Mouse (Mus musculus) liver, embryonic 12.5 days (tissue): Measurements from ENCODE around the gene Rb1. TPM values are rescaled to one million over a fixed set of nuclear protein-coding genes. Genes with fewer than 3 reads are reported as not detected.

Experiments
- ATAC-seq: fragments of 200-750 bp; cut with Nextera tagmentation; 2 replicates; pipeline ENCODE4 v1.8.0; 2017; ENCODE audit warnings: moderate number of reproducible peaks, mild to moderate bottlenecking, moderate library complexity
- H3K27ac ChIP-seq: fragments of 300-500 bp; sonication (generic); 2 replicates; pipeline ENCODE4 v1.5.1; 2016; ENCODE audit warnings: mild to moderate bottlenecking
- H3K27me3 ChIP-seq: fragments of 300-500 bp; sonication (generic); replicated peaks from 2 replicates; pipeline ENCODE4 v1.6.1; 2016; ENCODE audit warnings: mild to moderate bottlenecking, moderate library complexity
- H3K36me3 ChIP-seq: fragments of 300-500 bp; sonication (generic); 2 replicates; pipeline ENCODE4 v1.6.1; 2016; ENCODE audit warnings: mild to moderate bottlenecking, moderate library complexity
- H3K4me1 ChIP-seq: fragments of 300-500 bp; sonication (generic); 2 replicates; pipeline ENCODE4 v1.6.1; 2016
- H3K4me2 ChIP-seq: fragments of 300-500 bp; sonication (generic); 2 replicates; pipeline ENCODE4 v1.6.1; 2016; ENCODE audit warnings: mild to moderate bottlenecking, moderate library complexity
- H3K4me3 ChIP-seq: fragments of 300-500 bp; sonication (generic); 2 replicates; pipeline ENCODE4 v1.5.1; 2016; ENCODE audit warnings: mild to moderate bottlenecking, moderate library complexity
- H3K9ac ChIP-seq: fragments of 300-500 bp; sonication (generic); 2 replicates; pipeline ENCODE4 v1.6.1; 2016; ENCODE audit warnings: mild to moderate bottlenecking, moderate library complexity
- H3K9me3 ChIP-seq: fragments of 300-500 bp; sonication (generic); replicated peaks from 2 replicates; pipeline ENCODE4 v1.6.1; 2016; ENCODE audit warnings: mild to moderate bottlenecking, moderate library complexity
- WGBS: fragments of 180-500 bp; shearing (Covaris S2); methylation state at CpG from one replicate; pipeline ENCODE4 v1.1.7; 2016; ENCODE audit not compliant: insufficient replicate concordance; 5-methylcytosine and 5-hydroxymethylcytosine counted together
- polyA plus RNA-seq: library from polyadenylated mRNA; unstranded; fragments of >200 nt; fragmentation: Nextera tagmentation; extraction: Ambion mirVana; gene quantifications from 2 replicates; pipeline ENCODE4 v1.2.1, GENCODE M21; 2016

The Rb1 gene
- polyA plus RNA-seq, 1 experiment from 2014 or later, result 30.1 TPM

DNA sequence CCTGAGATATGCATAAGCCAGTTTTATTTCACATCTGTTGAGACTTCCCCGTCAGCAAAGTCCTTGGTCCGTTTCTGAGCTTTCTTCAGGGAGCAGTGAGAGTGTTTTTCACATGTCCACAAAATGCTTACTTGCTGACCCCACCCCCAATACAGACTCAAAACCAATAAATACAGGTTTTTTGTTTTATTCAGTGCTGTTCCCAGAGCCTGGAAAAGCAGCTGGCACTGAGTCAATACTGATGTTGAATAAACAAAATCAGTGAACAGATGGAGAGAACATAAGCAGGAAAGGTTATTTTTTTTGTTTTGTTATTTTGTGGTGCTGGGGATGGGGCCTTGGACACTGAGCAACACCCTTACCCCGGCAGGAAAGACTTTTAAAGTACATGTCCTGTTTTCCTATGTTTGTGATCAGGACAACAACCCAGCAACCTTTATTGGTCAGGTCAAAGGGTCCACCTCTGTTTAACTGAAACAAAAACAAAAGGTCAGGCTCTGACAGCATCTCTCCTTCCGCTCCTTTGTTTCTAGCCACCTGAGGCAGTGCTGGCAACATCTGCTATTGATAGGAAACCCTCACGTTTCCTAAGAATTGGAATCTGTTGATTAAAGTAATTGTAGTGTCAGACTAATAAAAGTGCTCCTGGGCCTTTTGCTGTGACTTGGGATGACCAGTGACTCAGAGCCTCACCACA lies 94.2 kb downstream of the Rb1 start:
- H3K9me3 ChIP-seq, result no peaks in the 10 kb centered on the region
- no peak overlapping the region for H3K9ac ChIP-seq
- no peak for ATAC-seq
- peaks cover 17% of the 10 kb centered on the region for H3K36me3 ChIP-seq
- H3K27ac ChIP-seq, result no peak overlapping the region
- peaks cover 21% of the 10 kb centered on the region for H3K4me1 ChIP-seq
- no peaks in the 10 kb centered on the region for H3K27me3 ChIP-seq
- WGBS, result 63% methylated on average over 5 of the region's 5 CpGs
- H3K4me3 ChIP-seq, result no peak overlapping the region
- H3K4me2 ChIP-seq, result no peak overlapping the region

DNA sequence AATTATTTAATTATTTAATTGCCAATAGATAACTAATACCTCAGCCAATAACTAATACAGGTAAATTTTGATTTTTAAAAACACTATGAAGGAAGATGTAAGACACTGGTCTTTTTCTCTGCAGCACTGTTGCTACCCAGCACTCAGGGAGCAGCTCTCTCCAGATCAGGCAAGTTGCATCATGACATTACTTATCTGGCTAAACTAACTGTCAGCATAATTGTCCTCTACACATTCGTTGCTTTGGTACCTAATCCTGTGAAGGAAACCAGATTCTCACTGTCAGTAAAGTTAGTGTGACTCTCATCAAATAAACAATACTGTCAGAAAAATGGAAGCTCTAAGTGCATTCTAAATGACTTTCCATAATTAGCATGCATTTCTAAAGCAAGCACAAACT lies 98.8 kb downstream of the Rb1 start:
- H3K4me3 ChIP-seq, result no peak overlapping the region
- peaks cover 14% of the 10 kb centered on the region for H3K36me3 ChIP-seq
- H3K9ac ChIP-seq, result no peak overlapping the region
- no peak overlapping the region for H3K4me2 ChIP-seq
- no peaks in the 10 kb centered on the region for H3K9me3 ChIP-seq
- ATAC-seq, result no peak
- H3K27ac ChIP-seq, result no peak overlapping the region
- H3K4me1 ChIP-seq, result peaks cover 3% of the 10 kb centered on the region; the same call in 1 of the 2 replicates
- WGBS, result 14% methylated on average over 1 of the region's 1 CpGs
- no peaks in the 10 kb centered on the region for H3K27me3 ChIP-seq

- Histone ChIP-seq H3K36me3 (peaks cover 14% of the 10 kb centered on the region), H3K4me1 (no peaks in the 10 kb centered on the region; the same call in 1 of the 2 replicates), H3K9me3 (no peaks in the 10 kb centered on the region), H3K27me3 (no peaks in the 10 kb centered on the region), H3K9ac (no peak overlapping the region), H3K4me2 (no peak overlapping the region), H3K4me3 (no peak overlapping the region), H3K27ac (no peak overlapping the region)
- WGBS, result 73% methylated on average over 3 of the region's 3 CpGs
- no peak for ATAC-seq
These were observed 99.3 kb downstream of the Rb1 start for GRCm38 (mm10) chr14:73226346-73226745.

GRCm38 (mm10) chr14:73222316-73222970 lies 103.2 kb downstream of the Rb1 start:
- no peak for ATAC-seq
- Histone ChIP-seq H3K4me2 (no peak overlapping the region), H3K36me3 (no peaks in the 10 kb centered on the region), H3K9ac (no peak overlapping the region), H3K9me3 (no peaks in the 10 kb centered on the region), H3K4me1 (no peaks in the 10 kb centered on the region; the same call in 1 of the 2 replicates), H3K4me3 (no peak overlapping the region), H3K27me3 (no peaks in the 10 kb centered on the region), H3K27ac (no peak overlapping the region)
- 68% methylated on average over 9 of the region's 9 CpGs for WGBS

DNA sequence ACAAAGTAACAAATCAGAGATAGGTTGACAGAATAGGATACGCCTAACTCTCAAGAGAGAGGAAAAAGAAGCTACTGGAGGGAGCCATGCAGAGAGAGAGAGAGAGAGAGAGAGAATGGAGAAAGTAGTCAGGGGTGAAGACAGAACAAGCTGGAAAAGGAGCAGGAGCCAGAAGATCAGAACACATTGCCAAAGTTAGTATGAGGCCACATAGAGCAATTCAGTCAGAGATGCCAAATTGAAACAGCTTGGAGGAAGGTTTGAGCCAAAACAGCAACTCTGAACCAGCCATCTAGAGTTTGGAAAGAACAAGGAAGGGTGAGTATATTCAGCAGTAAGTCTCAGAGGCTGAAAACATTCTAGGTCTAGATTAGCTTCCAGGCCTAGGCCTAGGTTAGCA lies 108.6 kb downstream of the Rb1 start:
- no peak for ATAC-seq
- no peaks in the 10 kb centered on the region for H3K9me3 ChIP-seq
- H3K36me3 ChIP-seq, result peaks cover 42% of the 10 kb centered on the region
- H3K4me3 ChIP-seq, result no peak overlapping the region
- H3K9ac ChIP-seq, result no peak overlapping the region
- WGBS, result 78% methylated on average over 1 of the region's 1 CpGs
- no peaks in the 10 kb centered on the region for H3K4me1 ChIP-seq
- no peak overlapping the region for H3K27ac ChIP-seq
- H3K27me3 ChIP-seq, result no peaks in the 10 kb centered on the region
- no peak overlapping the region for H3K4me2 ChIP-seq

GRCm38 (mm10) chr14:73211477-73211876 lies 114.1 kb downstream of the Rb1 start:
- H3K9me3 ChIP-seq, result no peaks in the 10 kb centered on the region
- peaks cover 60% of the 10 kb centered on the region for H3K36me3 ChIP-seq
- no peak overlapping the region for H3K4me2 ChIP-seq
- H3K27me3 ChIP-seq, result no peaks in the 10 kb centered on the region
- no peak for ATAC-seq
- no peak overlapping the region for H3K4me3 ChIP-seq
- WGBS, result 84% methylated on average over 5 of the region's 5 CpGs
- H3K27ac ChIP-seq, result no peak overlapping the region
- H3K4me1 ChIP-seq, result peaks cover 3% of the 10 kb centered on the region
- no peak overlapping the region for H3K9ac ChIP-seq

- no peak overlapping the region for H3K4me2 ChIP-seq
- peaks cover 3% of the 10 kb centered on the region for H3K4me1 ChIP-seq
- no peak overlapping the region for H3K27ac ChIP-seq
- H3K9ac ChIP-seq, result no peak overlapping the region
- ATAC-seq, result no peak
- no peak overlapping the region for H3K4me3 ChIP-seq
- peaks cover 57% of the 10 kb centered on the region for H3K36me3 ChIP-seq
- H3K27me3 ChIP-seq, result no peaks in the 10 kb centered on the region
- whole genome bisulfite sequencing, result 93% methylated on average over 8 of the region's 8 CpGs
- no peaks in the 10 kb centered on the region for H3K9me3 ChIP-seq
These were observed 115.4 kb downstream of the Rb1 start for GRCm38 (mm10) chr14:73210196-73210595.

GRCm38 (mm10) chr14:73209262-73209661 lies 116.4 kb downstream of the Rb1 start:
- Histone ChIP-seq H3K4me1 (peaks cover 3% of the 10 kb centered on the region), H3K4me2 (no peak overlapping the region), H3K27me3 (no peaks in the 10 kb centered on the region), H3K9ac (no peak overlapping the region), H3K9me3 (no peaks in the 10 kb centered on the region), H3K36me3 (peaks cover 56% of the 10 kb centered on the region), H3K4me3 (no peak overlapping the region), H3K27ac (no peak overlapping the region)
- no peak for ATAC-seq

GRCm38 (mm10) chr14:73204016-73204415 lies 121.6 kb downstream of the Rb1 start:
- Histone ChIP-seq H3K9me3 (no peaks in the 10 kb centered on the region), H3K27ac (no peak overlapping the region), H3K9ac (no peak overlapping the region), H3K27me3 (no peaks in the 10 kb centered on the region), H3K36me3 (peaks cover 56% of the 10 kb centered on the region), H3K4me2 (no peak overlapping the region), H3K4me3 (no peak overlapping the region), H3K4me1 (no peaks in the 10 kb centered on the region)
- no peak for ATAC-seq
- 49% methylated on average over 3 of the region's 3 CpGs for WGBS

- H3K36me3 ChIP-seq, result peaks cover 71% of the 10 kb centered on the region
- no peak overlapping the region for H3K9ac ChIP-seq
- H3K4me1 ChIP-seq, result no peaks in the 10 kb centered on the region
- H3K4me3 ChIP-seq, result no peak overlapping the region
- no peak for ATAC-seq
- H3K27ac ChIP-seq, result no peak overlapping the region
- H3K9me3 ChIP-seq, result no peaks in the 10 kb centered on the region
- no peaks in the 10 kb centered on the region for H3K27me3 ChIP-seq
- 41% methylated on average over 3 of the region's 3 CpGs for WGBS
- no peak overlapping the region for H3K4me2 ChIP-seq
These were observed 124.2 kb downstream of the Rb1 start for GRCm38 (mm10) chr14:73201447-73201846.

GRCm38 (mm10) chr14:73199058-73199457 lies 126.6 kb downstream of the Rb1 start:
- Histone ChIP-seq H3K9me3 (no peaks in the 10 kb centered on the region), H3K36me3 (peaks cover 73% of the 10 kb centered on the region), H3K4me1 (no peaks in the 10 kb centered on the region), H3K27ac (no peak overlapping the region), H3K27me3 (no peaks in the 10 kb centered on the region), H3K4me3 (no peak overlapping the region), H3K9ac (no peak overlapping the region), H3K4me2 (no peak overlapping the region)
- 71% methylated on average over 5 of the region's 5 CpGs for WGBS
- no peak for ATAC-seq

DNA sequence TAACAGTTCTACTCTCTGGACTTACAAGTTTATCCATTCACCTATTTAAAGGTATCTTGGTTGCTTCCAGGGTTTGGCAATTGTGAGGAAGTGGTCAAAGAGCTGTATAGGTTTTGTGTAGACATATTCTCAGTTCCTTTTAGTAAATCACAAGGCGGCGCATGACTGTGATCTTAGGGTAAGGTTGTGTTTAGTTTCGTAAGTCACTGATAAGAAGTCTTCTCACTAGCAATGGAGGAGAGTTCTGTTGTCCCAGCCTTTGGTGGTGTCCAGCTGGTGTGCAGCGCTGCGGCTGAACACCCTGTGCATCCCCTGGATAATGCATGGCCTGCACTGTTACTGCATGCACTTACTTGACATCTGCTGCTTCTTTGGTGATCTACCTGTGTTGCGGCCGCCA lies 138.7 kb downstream of the Rb1 start:
- WGBS, result 91% methylated on average over 7 of the region's 7 CpGs

More for the DNA sequence above, 138.7 kb downstream of the Rb1 start:
- Histone ChIP-seq H3K9me3 (no peaks in the 10 kb centered on the region), H3K27me3 (no peaks in the 10 kb centered on the region), H3K4me2 (no peak overlapping the region), H3K4me1 (no peaks in the 10 kb centered on the region), H3K27ac (no peak overlapping the region), H3K4me3 (no peak overlapping the region), H3K36me3 (peaks cover 28% of the 10 kb centered on the region), H3K9ac (no peak overlapping the region)
- no peak for ATAC-seq
